Mouse (Mus musculus) liver, embryonic 14.5 days (tissue): ENCODE data around the gene Taf1. TPM values are rescaled to one million over a fixed set of nuclear protein-coding genes. Genes with fewer than 3 reads are reported as not detected.
A peak's percentile ranks its signal among the peaks of the same experiment; 100 is the strongest.

Experiments
- ATAC-seq: fragments of 200-750 bp; cut with Nextera tagmentation; 2 replicates; pipeline ENCODE4 v1.8.0; 2017; ENCODE audit warnings: moderate number of reproducible peaks, mild to moderate bottlenecking, moderate library complexity; ENCODE audit not compliant: insufficient read depth
- DNase-seq, 3 experiments: peaks; one replicate each; pipeline ENCODE4 v3.0.0-alpha.2; 2012 to 2013; ENCODE audit warnings: low read depth in 3 of 3, low spot score in 3 of 3
- H3K27ac ChIP-seq: fragments of 300-500 bp; sonication (generic); 2 replicates; pipeline ENCODE4 v1.5.1; 2014; ENCODE audit warnings: moderate library complexity, mild to moderate bottlenecking, control low read depth, inconsistent platforms
- H3K27me3 ChIP-seq: fragments of 300-500 bp; sonication (generic); 2 replicates; pipeline ENCODE4 v1.6.1; 2014; ENCODE audit warnings: mild to moderate bottlenecking, low read length, moderate library complexity; ENCODE audit not compliant: control insufficient read depth, insufficient read depth
- H3K36me3 ChIP-seq: fragments of 300-500 bp; sonication (generic); replicated peaks from 2 replicates; pipeline ENCODE4 v1.6.1; 2014; ENCODE audit warnings: low read depth; ENCODE audit not compliant: control insufficient read depth, insufficient read depth
- H3K4me1 ChIP-seq, 2 experiments: fragments of 200-500 bp in 1 of 2; fragments of 300-500 bp in 1 of 2; sonication (generic) in 1 of 2; replicated peaks; 2 replicates each; pipeline ENCODE4 v1.6.1; 2012 to 2014; ENCODE audit warnings: antibody characterized with exemption in 1 of 2, inconsistent platforms in 1 of 2, low read length in 1 of 2; ENCODE audit not compliant: control insufficient read depth in 2 of 2, insufficient read depth in 2 of 2
- H3K4me2 ChIP-seq: fragments of 300-500 bp; sonication (generic); 2 replicates; pipeline ENCODE4 v1.6.1; 2014; ENCODE audit warnings: low read depth, mild to moderate bottlenecking, control low read depth, moderate library complexity
- H3K4me3 ChIP-seq, 2 experiments: fragments of 200-500 bp in 1 of 2; fragments of 300-500 bp in 1 of 2; sonication (generic) in 1 of 2; 2 replicates each; pipeline ENCODE4 v1.5.1; 2012 to 2014; ENCODE audit warnings: low read depth in 2 of 2, low read length in 2 of 2, mild to moderate bottlenecking in 2 of 2, control low read depth in 1 of 2, inconsistent platforms in 1 of 2, moderate library complexity in 1 of 2; ENCODE audit not compliant: insufficient read depth in 1 of 2
- H3K9ac ChIP-seq: fragments of 300-500 bp; sonication (generic); replicated peaks from 2 replicates; pipeline ENCODE4 v1.6.1; 2014; ENCODE audit warnings: mild to moderate bottlenecking, control low read depth, moderate library complexity
- H3K9me3 ChIP-seq: fragments of 300-500 bp; sonication (generic); 2 replicates; pipeline ENCODE4 v1.6.1; 2016; ENCODE audit warnings: low read length, mixed read lengths; ENCODE audit not compliant: control insufficient read depth
- CTCF ChIP-seq: IDR thresholded peaks from 2 replicates; pipeline ENCODE4 v1.5.1; 2016; ENCODE audit warnings: antibody characterized with exemption, low read depth, control low read depth
- EP300 ChIP-seq: IDR thresholded peaks from 2 replicates; pipeline ENCODE4 v1.6.1; 2016; ENCODE audit warnings: antibody characterized with exemption, low read depth
- WGBS: fragments of 180-500 bp; shearing (Covaris S2); extraction: QIAGEN DNeasy Blood & Tissue Kit; methylation state at CpG from one replicate; pipeline ENCODE4 v1.1.7; 2014; ENCODE audit not compliant: insufficient replicate concordance; 5-methylcytosine and 5-hydroxymethylcytosine counted together
- polyA plus RNA-seq, 2 experiments: library from polyadenylated mRNA; depleted of rRNA in 1 of 2; stranded (reverse) in 1 of 2; unstranded in 1 of 2; fragments of >200 nt; fragmentation: Nextera tagmentation in 1 of 2; extraction: Ambion mirVana in 1 of 2; gene quantifications; 2 replicates each; pipeline versions ENCODE4 v1.2.1 to v1.2.3; 2012 to 2014

Taf1 gene
- polyA plus RNA-seq, 2 experiments, result 6.1 to 12.5 TPM

GRCm38 (mm10) chrX:101620317-101620716 lies 87.8 kb downstream of the Taf1 start:
- DNase-seq (no peak), ATAC-seq (no peak)
- Histone ChIP-seq H3K9me3 (no peaks in the 10 kb centered on the region), H3K36me3 (no peaks in the 10 kb centered on the region), H3K27ac (no peak overlapping the region), H3K27me3 (no peaks in the 10 kb centered on the region), H3K4me3 (no peak overlapping the region), H3K4me2 (no peak overlapping the region), H3K4me1 (no peaks in the 10 kb centered on the region), H3K9ac (no peak overlapping the region)
- 37% methylated on average over 6 of the region's 6 CpGs for WGBS
- TF ChIP-seq CTCF (no peak), EP300 (no peak)

DNA sequence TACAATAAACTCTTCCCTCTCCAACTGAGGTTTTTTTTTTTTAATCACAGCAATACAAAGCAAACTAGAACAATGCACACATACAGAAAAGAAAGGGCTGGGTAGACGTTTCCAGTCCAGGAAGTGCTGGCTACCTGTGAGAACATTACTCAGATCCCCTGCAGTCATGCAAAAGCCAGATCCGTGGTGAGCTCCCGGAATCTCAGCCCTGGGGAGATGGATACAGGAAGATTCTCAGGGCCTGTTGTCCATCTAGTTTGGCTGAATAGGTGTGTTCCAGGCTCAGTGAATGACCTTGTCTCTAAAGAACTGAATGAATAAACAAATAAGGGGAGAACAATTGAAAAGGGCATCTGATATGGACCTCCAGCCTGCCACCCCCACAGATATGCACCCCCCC lies 90.0 kb downstream of the Taf1 start:
- ATAC-seq, result no peak
- H3K27ac ChIP-seq, result no peak overlapping the region
- H3K36me3 ChIP-seq, result no peaks in the 10 kb centered on the region
- no peak overlapping the region for H3K4me3 ChIP-seq
- TF ChIP-seq EP300 (no peak), CTCF (no peak)
- no peak for DNase-seq
- H3K27me3 ChIP-seq, result no peaks in the 10 kb centered on the region
- H3K4me2 ChIP-seq, result no peak overlapping the region
- 34% methylated on average over 3 of the region's 3 CpGs for WGBS
- H3K9me3 ChIP-seq, result no peaks in the 10 kb centered on the region
- H3K4me1 ChIP-seq, result no peaks in the 10 kb centered on the region
- H3K9ac ChIP-seq, result no peak overlapping the region

- H3K27me3 ChIP-seq, result no peaks in the 10 kb centered on the region; the same call in none of the 2 replicates
- WGBS, result 49% methylated on average over 9 of the region's 9 CpGs
- H3K4me3 ChIP-seq, result no peak overlapping the region
- no peaks in the 10 kb centered on the region for H3K36me3 ChIP-seq
- H3K4me1 ChIP-seq, result peaks cover 0 to 2% of the 10 kb centered on the region in 2 experiments; a peak in 2 of 4 replicates
- DNase-seq, result no peak
- H3K4me2 ChIP-seq, result no peak overlapping the region
- no peak overlapping the region for H3K27ac ChIP-seq
- H3K9me3 ChIP-seq, result no peaks in the 10 kb centered on the region
- ATAC-seq, result no peak
- no peak for TF ChIP-seq EP300
- no peak for TF ChIP-seq CTCF
- no peak overlapping the region for H3K9ac ChIP-seq
These were observed 104.4 kb downstream of the Taf1 start for GRCm38 (mm10) chrX:101636821-101637525.

DNA sequence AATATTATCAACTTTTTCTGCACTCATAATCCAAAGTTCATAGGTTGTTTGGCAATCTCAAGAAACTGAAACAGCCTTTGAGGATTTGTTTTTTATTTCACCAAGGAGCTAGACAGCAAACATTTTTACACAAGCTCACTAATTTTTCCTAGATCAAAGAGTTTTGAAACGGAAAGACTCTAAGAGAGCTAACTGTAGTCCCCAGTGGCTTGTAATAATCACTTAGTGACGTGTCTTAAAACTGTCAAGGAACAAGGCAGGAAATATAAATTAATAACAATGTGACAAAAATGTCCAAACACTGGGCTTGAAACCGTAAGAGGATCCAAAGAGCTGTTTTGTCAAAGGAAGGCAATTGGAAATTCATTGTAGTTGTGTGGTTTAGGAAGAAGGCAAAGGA lies 106.3 kb downstream of the Taf1 start:
- DNase-seq (no peak), ATAC-seq (no peak)
- H3K9ac ChIP-seq, result peak overlapping the region; percentile 90
- peak overlapping the region; percentile 79 for H3K4me2 ChIP-seq
- H3K27ac ChIP-seq, result peak overlapping the region; percentile 47; the same call in 1 of the 2 replicates
- H3K4me3 ChIP-seq, result peak overlapping the region; percentile 77 to 99; a peak in 3 of 4 replicates
- H3K36me3 ChIP-seq, result peaks cover 6% of the 10 kb centered on the region
- TF ChIP-seq EP300 (no peak), CTCF (no peak)
- WGBS, result 23% methylated on average over 3 of the region's 3 CpGs
- H3K4me1 ChIP-seq, result peaks cover 0 to 2% of the 10 kb centered on the region in 2 experiments; a peak in 2 of 4 replicates
- H3K27me3 ChIP-seq, result no peaks in the 10 kb centered on the region; the same call in none of the 2 replicates
- no peaks in the 10 kb centered on the region for H3K9me3 ChIP-seq

DNA sequence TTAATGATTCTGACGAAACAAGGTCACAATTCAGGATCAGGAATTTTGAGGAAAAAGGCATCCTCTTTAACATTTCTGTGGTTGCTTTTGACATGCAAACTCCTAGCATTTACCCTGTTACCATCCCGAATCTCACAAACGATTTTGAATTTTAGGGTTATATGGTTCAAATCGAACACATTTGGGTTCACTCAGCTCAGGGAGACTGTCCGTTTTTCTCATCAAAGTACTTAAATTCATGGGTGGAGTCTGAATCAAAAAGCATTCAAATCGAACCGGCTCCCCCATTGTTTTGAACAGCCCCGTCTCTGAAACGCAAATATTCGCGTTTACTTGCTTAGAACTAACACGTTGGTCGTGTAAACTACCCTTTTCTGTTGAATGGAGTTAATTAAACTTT lies 106.8 kb downstream of the Taf1 start:
- 11% methylated on average over 13 of the region's 13 CpGs for WGBS
- ATAC-seq, result no peak

More for the DNA sequence above, 106.8 kb downstream of the Taf1 start:
- Histone ChIP-seq H3K9me3 (no peaks in the 10 kb centered on the region), H3K4me1 (peaks cover 0 to 2% of the 10 kb centered on the region in 2 experiments; a peak in 2 of 4 replicates), H3K4me2 (peak overlapping the region; percentile 79), H3K4me3 (peak overlapping the region; percentile 77 to 99), H3K27me3 (no peaks in the 10 kb centered on the region; the same call in none of the 2 replicates), H3K9ac (peak overlapping the region; percentile 90), H3K27ac (peak overlapping the region; percentile 47), H3K36me3 (peaks cover 7% of the 10 kb centered on the region)
- DNase-seq, result no peak
- TF ChIP-seq CTCF, result no peak
- no peak for TF ChIP-seq EP300
